Mouse (Mus musculus): ENCODE measurements at regions not wholly inside any gene's neighbourhood (a gene's known extent, or its start where the extent isn't known, plus 50 kb on each side); places are given as distances from the start of the nearest gene placed in this dataset.

- DNase-seq (ENCODE audit: low spot score in 2 of 2): no peak
Measured at GRCm38 (mm10) chr3:80255304-80255703, 371.0 kb downstream of the Fam198b start.

DNA sequence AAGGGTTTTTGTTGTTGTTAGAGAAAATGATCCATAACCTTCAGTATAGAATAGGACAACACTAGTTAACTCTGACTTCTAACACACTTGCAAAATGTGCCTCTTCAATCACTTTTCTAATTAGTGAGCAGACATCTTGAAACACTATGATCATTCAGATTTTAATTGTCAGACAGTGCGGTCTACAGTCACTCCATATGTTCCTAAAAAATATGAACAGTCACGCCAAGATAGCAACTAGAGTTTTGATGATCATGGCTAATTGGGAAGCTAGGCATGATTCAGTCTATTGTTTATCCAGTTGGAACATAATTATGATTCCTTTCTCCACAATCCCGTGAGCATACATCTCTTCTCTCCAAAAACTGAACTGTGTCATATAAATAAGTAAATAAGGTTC, 372.1 kb downstream of the Fam198b start:
- no peak for DNase-seq (ENCODE audit: low spot score in 2 of 2)

DNA sequence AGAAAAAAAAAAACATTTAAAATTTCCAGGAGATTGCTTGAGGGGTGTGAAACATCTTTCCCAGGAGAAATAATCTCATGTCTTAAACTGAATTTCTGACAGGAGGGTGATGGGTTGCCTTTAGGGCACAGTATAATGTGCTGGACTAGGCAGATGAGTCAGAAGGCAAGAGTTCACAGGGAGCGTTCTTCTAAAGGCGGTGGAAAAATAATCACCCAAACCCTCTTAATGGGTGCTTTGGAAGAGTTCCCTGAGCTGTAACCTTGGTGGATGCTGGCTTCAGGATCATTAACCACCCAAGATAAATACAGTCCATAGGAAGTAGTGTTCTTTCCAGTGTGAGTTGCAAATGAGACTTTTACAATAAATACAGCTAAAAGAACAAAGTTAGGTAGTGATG, 378.8 kb downstream of the Fam198b start:
- DNase-seq (ENCODE audit: low spot score in 2 of 2): no peak

GRCm38 (mm10) chr3:80284656-80285055, 400.3 kb downstream of the Fam198b start:
- no peak for DNase-seq (ENCODE audit: low spot score in 2 of 2)

DNA sequence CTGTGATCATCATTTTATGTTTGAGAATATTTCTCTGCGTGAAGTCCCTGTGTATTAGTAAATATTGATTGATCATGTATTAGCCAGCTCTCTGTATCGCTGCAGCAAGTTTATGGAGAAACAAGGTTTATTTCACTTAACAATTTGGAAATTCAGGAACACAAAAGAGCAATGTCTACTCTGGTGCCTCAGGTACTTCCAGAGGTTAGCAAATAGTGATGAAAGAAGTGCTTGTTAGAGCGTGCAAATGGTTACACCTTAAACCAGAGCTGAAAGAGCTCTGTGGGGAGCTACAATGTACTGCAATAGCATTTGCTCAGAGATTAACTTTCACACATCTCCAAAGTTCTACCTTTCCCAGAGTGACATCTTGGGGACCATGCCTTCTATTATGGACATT, 400.9 kb downstream of the Fam198b start:
- no peak for DNase-seq (ENCODE audit: low spot score in 2 of 2)

- no peak for DNase-seq (ENCODE audit: low spot score in 2 of 2)
Measured at GRCm38 (mm10) chr3:80293485-80293884, 409.2 kb downstream of the Fam198b start.

- DNase-seq (ENCODE audit: low spot score in 2 of 2): no peak
Measured at GRCm38 (mm10) chr3:80307632-80308031, 423.3 kb downstream of the Fam198b start.

GRCm38 (mm10) chr3:80309931-80310330, 425.6 kb downstream of the Fam198b start:
- no peak for DNase-seq (ENCODE audit: low spot score in 2 of 2)

DNA sequence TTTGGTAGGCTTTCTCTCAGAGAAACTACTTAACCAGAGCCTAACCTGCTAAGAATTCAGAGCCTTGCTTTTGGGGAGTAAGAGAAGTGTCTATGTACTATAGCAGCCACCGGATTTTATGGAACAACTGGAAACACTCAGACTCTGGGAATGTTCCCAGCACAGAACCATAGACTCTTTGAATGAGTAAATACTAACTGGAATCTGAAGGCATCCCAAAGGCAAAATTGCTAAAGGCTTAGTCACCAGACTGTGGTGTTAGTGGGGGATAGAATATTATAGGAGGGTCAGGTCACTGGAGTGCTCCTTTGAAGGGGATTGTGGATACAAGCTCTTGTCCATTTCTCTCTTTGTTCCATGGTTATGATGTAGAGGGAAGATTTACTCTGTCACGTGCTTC, 427.4 kb downstream of the Fam198b start:
- no peak for DNase-seq (ENCODE audit: low spot score in 2 of 2)

DNA sequence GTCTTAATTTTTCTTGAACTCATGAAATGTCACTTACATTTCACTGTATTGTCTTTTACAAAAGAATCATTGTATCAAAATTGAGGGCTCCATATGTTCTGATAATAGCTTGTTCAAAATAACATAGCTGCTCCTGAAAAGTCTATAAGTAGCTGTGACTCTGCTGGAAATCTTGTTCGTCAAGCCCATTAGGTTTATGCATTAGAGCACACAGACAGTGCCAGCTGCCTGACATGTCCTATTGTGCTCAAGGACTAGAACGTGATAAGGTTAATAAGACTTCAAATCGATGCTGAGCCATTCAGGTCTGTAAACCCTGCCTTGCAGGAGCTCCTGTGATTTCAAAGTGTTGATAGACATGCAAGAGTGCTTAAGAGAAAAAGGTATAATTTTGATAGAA, 438.0 kb downstream of the Fam198b start:
- DNase-seq (ENCODE audit: low spot score in 2 of 2): no peak

GRCm38 (mm10) chr3:80324726-80325125, 440.4 kb downstream of the Fam198b start:
- DNase-seq (ENCODE audit: low spot score in 2 of 2): no peak

- no peak for DNase-seq (ENCODE audit: low spot score in 2 of 2)
Measured at GRCm38 (mm10) chr3:80331776-80332175, 447.4 kb downstream of the Fam198b start.

DNA sequence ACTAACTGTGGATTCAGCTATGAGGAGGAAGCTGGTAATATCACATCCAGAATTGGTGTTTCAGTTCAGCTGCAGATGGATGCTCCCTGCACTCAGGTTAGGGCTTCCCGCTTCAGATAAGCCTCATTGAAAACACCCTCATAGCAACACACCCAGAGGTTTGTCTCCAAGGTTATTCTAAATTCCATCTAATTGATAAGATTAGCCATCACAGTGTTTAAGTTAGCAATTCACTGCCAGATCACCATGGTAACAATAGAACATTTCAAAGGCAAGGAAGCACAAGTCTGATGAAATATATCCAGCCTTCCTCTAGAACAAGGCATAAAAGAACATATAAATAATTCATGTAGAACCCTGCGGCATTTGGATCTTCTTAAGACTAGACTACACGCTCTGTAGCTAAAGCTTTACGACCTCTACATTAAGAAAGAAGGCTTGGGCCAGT, 450.1 kb downstream of the Fam198b start:
- DNase-seq (ENCODE audit: low spot score in 2 of 2): peak in 1 of 2 experiments; percentile 21

GRCm38 (mm10) chr3:80336123-80336674, 451.9 kb downstream of the Fam198b start:
- no peak for DNase-seq (ENCODE audit: low spot score in 2 of 2)

GRCm38 (mm10) chr3:80367972-80368371, 434.7 kb downstream of the Gria2 start:
- DNase-seq (ENCODE audit: low spot score in 2 of 2): no peak

GRCm38 (mm10) chr3:80369214-80369941, 433.3 kb downstream of the Gria2 start:
- DNase-seq (ENCODE audit: low spot score in 2 of 2): peak in 1 of 2 experiments; percentile 14

DNA sequence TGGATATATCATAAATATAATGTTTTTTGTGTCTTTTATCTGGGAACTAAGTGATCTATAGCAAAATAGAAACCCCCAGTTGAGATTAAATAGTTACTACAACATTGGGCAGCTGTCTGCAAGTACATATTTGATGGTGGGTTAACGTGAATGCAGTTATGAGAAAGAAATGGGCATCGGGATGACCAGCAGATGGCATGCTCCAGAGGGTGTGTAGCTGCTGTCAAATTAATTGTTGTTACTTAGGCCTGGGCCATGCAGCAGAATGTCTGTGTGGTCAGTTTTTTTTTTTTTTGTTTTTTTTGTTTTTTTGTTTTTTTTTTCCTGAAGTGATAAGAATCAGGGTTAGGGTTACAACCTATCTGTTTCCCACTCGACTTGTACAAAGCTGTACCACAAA, 430.2 kb downstream of the Gria2 start:
- no peak for DNase-seq (ENCODE audit: low spot score in 2 of 2)

DNA sequence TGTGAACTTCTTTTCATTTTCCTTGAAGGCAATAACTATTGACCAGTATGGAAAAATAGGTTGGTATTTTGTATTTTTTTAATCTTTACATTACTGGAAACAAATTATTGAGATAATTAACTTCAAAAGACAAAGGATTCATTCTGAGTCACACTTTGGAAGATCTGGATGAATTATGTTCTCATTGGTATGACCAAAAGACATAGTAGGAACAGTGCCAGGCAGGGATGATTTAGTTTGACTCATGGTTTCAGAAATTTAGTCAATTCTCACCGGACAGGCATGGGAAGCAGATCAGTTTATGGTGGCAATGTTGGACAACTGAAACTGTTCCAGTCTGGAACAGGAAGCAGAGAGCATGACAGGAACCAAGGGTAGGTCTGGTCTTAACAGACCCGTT, 416.6 kb downstream of the Gria2 start:
- DNase-seq (ENCODE audit: low spot score in 2 of 2): no peak

GRCm38 (mm10) chr3:80396240-80396639, 406.4 kb downstream of the Gria2 start:
- DNase-seq (ENCODE audit: low spot score in 2 of 2): no peak

DNA sequence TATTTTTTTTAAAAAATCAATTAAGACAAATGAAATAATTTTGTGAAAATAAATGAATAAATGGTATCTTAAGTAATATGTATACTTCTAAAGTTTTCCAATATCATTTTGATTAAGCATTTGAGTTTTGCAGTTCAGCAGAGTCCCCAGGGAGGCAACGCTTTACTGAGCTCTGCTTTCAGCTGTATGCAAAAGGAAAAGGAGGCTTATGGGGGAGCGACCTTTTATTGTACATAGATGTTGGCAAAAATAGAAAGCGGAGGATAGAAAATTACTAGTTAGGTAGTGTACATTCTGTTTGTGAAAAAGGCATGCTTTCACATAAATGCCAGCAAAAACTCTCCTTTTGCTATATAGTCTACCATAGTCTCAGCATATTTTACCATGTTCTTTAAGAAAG, 382.2 kb downstream of the Gria2 start:
- no peak for DNase-seq (ENCODE audit: low spot score in 2 of 2)

DNA sequence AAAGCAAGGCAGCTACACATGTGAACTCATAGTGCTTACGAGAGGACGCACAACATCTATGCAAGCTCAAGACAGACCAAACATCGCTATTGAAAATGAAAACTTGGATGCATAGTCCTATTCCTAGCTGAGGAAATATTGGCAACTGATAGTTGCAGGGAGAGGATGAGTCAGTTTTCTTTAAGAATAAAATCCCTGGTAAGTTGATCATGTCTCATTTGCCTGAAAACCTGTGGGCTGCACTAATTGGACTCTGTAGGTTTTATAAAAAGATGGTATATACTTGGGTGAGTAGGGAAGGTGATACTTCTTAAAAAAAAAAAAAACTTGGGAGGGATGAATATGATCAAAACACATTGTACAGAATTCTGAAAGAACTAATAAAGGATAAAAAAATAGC, 381.2 kb downstream of the Gria2 start:
- DNase-seq (ENCODE audit: low spot score in 2 of 2): peak in 1 of 2 experiments; percentile 14

- peak in 1 of 2 experiments; percentile 31 for DNase-seq (ENCODE audit: low spot score in 2 of 2)
Measured at GRCm38 (mm10) chr3:80422106-80422505, 380.5 kb downstream of the Gria2 start.

DNA sequence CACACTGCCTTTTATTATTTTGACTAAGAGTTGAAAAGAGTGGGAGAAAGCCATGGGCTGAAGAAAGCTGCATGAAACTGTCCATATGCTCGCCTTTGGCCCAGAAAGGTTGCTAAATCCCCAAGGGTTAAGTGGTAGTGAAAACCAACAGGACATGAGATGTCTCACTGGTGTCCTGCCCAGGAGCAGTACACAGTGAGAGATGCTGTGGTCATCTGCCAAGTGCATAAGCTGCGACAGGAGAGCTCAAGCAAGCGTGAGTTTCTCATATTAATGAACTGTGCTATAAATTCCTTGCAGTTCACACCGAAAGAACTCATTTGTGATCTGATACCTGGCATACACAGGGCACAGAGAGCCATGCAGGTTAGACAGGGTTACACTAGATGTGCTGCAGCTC, 380.0 kb downstream of the Gria2 start:
- no peak for DNase-seq (ENCODE audit: low spot score in 2 of 2)
